Mouse (Mus musculus): Measurements from ENCODE around the gene Uqcr10. TPM values are rescaled to one million over a fixed set of nuclear protein-coding genes. Genes with fewer than 3 reads are reported as not detected.
A peak's percentile ranks its signal among the peaks of the same experiment; 100 is the strongest.

Gene Uqcr10
- 842 TPM for polyA plus RNA-seq (2021)

- ChIA-PET CTCF (no interaction called here), POLR2A (interaction anchor here (0.8 kb wide), 1 partner anchor 11 kb away, joined by 3 read pairs; no protein-coding TSS in a partner anchor)
- no peak for TF ChIP-seq CTCF (IDR thresholded peaks at IDR 0.05)
- H3K27me3 ChIP-seq: no peaks in the 10 kb centered on the region
- ATAC-seq: peak; percentile 77
- in situ Hi-C loops (cut with MboI; ENCODE audit: low pct_unique_long_range_greater_than_20kb): loop anchor here (5.0 kb wide), 1 partner anchor 267 kb away; no protein-coding TSS in a partner anchor
- DNase-seq (ENCODE audit: low read depth, low spot score): peak; percentile 83
These were observed at the start of gene Uqcr10, which contains the start of gene Zmat5 for GRCm38 (mm10) chr11:4704072-4704964. Uqcr10 (minus strand) TSS chr11:4704342. Zmat5 (plus strand) TSS chr11:4704678.

GRCm38 (mm10) chr11:4752836-4753235, 48.7 kb upstream of the Uqcr10 start:
- ChIA-PET CTCF (no interaction called here), POLR2A (no interaction called here)

GRCm38 (mm10) chr11:4750263-4750662, 46.1 kb upstream of the Uqcr10 start:
- peak; percentile 46 for ATAC-seq
- CTCF ChIA-PET: interaction anchor here (1.0 kb wide), 1 partner anchor 11 kb away, joined by 3 read pairs; no protein-coding TSS in a partner anchor
- POLR2A ChIA-PET: no interaction called here
- peak; percentile 35 for DNase-seq (ENCODE audit: low read depth, low spot score)
- TF ChIP-seq CTCF (IDR thresholded peaks at IDR 0.05): no peak
- H3K27me3 ChIP-seq: peaks cover 39% of the 10 kb centered on the region
- in situ Hi-C loops (cut with MboI; ENCODE audit: low pct_unique_long_range_greater_than_20kb): no loop called here

More at GRCm38 (mm10) chr11:4752836-4753235, 48.7 kb upstream of the Uqcr10 start:
- in situ Hi-C loops (cut with MboI; ENCODE audit: low pct_unique_long_range_greater_than_20kb): no loop called here
- TF ChIP-seq CTCF (IDR thresholded peaks at IDR 0.05): no peak
- DNase-seq (ENCODE audit: low read depth, low spot score): no peak
- ATAC-seq: no peak
- H3K27me3 ChIP-seq: peaks cover 24% of the 10 kb centered on the region

GRCm38 (mm10) chr11:4747285-4747684, 43.1 kb upstream of the Uqcr10 start:
- peaks cover 66% of the 10 kb centered on the region for H3K27me3 ChIP-seq
- ChIA-PET POLR2A (no interaction called here), CTCF (no interaction called here)
- no peak for DNase-seq (ENCODE audit: low read depth, low spot score)
- in situ Hi-C loops (cut with MboI; ENCODE audit: low pct_unique_long_range_greater_than_20kb): no loop called here
- no peak for TF ChIP-seq CTCF (IDR thresholded peaks at IDR 0.05)
- ATAC-seq: peak; percentile 15

GRCm38 (mm10) chr11:4746733-4747132, 42.6 kb upstream of the Uqcr10 start, which contains the start of gene Cabp7:
Cabp7 (minus strand) TSS chr11:4746778.
- CTCF ChIA-PET: no interaction called here
- in situ Hi-C loops (cut with MboI; ENCODE audit: low pct_unique_long_range_greater_than_20kb): no loop called here

GRCm38 (mm10) chr11:4745969-4746368, 41.8 kb upstream of the Uqcr10 start:
- no peak for TF ChIP-seq CTCF (IDR thresholded peaks at IDR 0.05)
- ChIA-PET CTCF (no interaction called here), POLR2A (no interaction called here)
- H3K27me3 ChIP-seq: peaks cover 68% of the 10 kb centered on the region
- in situ Hi-C loops (cut with MboI; ENCODE audit: low pct_unique_long_range_greater_than_20kb): no loop called here
- ATAC-seq: no peak
- DNase-seq (ENCODE audit: low read depth, low spot score): no peak

More at GRCm38 (mm10) chr11:4746733-4747132, 42.6 kb upstream of the Uqcr10 start, which contains the start of gene Cabp7:
- H3K27me3 ChIP-seq: peaks cover 68% of the 10 kb centered on the region
- no peak for TF ChIP-seq CTCF (IDR thresholded peaks at IDR 0.05)
- DNase-seq (ENCODE audit: low read depth, low spot score) (no peak), ATAC-seq (peak; percentile 6)
- POLR2A ChIA-PET: no interaction called here

- in situ Hi-C loops (cut with MboI; ENCODE audit: low pct_unique_long_range_greater_than_20kb): no loop called here
- ChIA-PET POLR2A (no interaction called here), CTCF (no interaction called here)
- ATAC-seq: no peak
- peaks cover 64% of the 10 kb centered on the region for H3K27me3 ChIP-seq
- no peak for TF ChIP-seq CTCF (IDR thresholded peaks at IDR 0.05)
- no peak for DNase-seq (ENCODE audit: low read depth, low spot score)
These were observed 40.5 kb upstream of the Uqcr10 start for GRCm38 (mm10) chr11:4744691-4745090.

- CTCF ChIA-PET: no interaction called here
- POLR2A ChIA-PET: no interaction called here
- no peak for ATAC-seq
These were observed 36.6 kb upstream of the Uqcr10 start for GRCm38 (mm10) chr11:4740785-4741184.

GRCm38 (mm10) chr11:4738719-4739118, 34.6 kb upstream of the Uqcr10 start:
- no peak for DNase-seq (ENCODE audit: low read depth, low spot score)
- peaks cover 16% of the 10 kb centered on the region for H3K27me3 ChIP-seq
- in situ Hi-C loops (cut with MboI; ENCODE audit: low pct_unique_long_range_greater_than_20kb): no loop called here
- TF ChIP-seq CTCF (IDR thresholded peaks at IDR 0.05): no peak
- ChIA-PET CTCF (no interaction called here), POLR2A (no interaction called here)
- ATAC-seq: no peak

More at GRCm38 (mm10) chr11:4740785-4741184, 36.6 kb upstream of the Uqcr10 start:
- H3K27me3 ChIP-seq: peaks cover 37% of the 10 kb centered on the region
- in situ Hi-C loops (cut with MboI; ENCODE audit: low pct_unique_long_range_greater_than_20kb): no loop called here
- no peak for DNase-seq (ENCODE audit: low read depth, low spot score)
- TF ChIP-seq CTCF (IDR thresholded peaks at IDR 0.05): no peak

- no peak for TF ChIP-seq CTCF (IDR thresholded peaks at IDR 0.05)
- in situ Hi-C loops (cut with MboI; ENCODE audit: low pct_unique_long_range_greater_than_20kb): no loop called here
- CTCF ChIA-PET: interaction anchor here (1.3 kb wide), 1 partner anchor 57 kb away, joined by 3 read pairs; no protein-coding TSS in a partner anchor
- ATAC-seq: no peak
- DNase-seq (ENCODE audit: low read depth, low spot score): no peak
- H3K27me3 ChIP-seq: peaks cover 6% of the 10 kb centered on the region
- POLR2A ChIA-PET: no interaction called here
These were observed 33.5 kb upstream of the Uqcr10 start for GRCm38 (mm10) chr11:4737682-4738081.

- ATAC-seq (no peak), DNase-seq (ENCODE audit: low read depth, low spot score) (no peak)
- no peak for TF ChIP-seq CTCF (IDR thresholded peaks at IDR 0.05)
- ChIA-PET CTCF (no interaction called here), POLR2A (no interaction called here)
- H3K27me3 ChIP-seq: no peaks in the 10 kb centered on the region
- in situ Hi-C loops (cut with MboI; ENCODE audit: low pct_unique_long_range_greater_than_20kb): no loop called here
These were observed 32.2 kb upstream of the Uqcr10 start for GRCm38 (mm10) chr11:4736355-4736754.

Data from Patski (cell line).